In genomic region chr2:154440453-154440852, GRCm38 (mm10) we compare ENCODE assay signal across 19 mouse cellular contexts. TPM values are rescaled to one million over a fixed set of nuclear protein-coding genes. Genes with fewer than 3 reads are reported as not detected.
DNase-seq lines count a peak whose midpoint lies in the region; ATAC-seq and TF ChIP-seq lines count a peak whose summit lies in the region.
"Had no signal": no experiment of that assay in that cellular context is flagged by ENCODE, and none has a peak within 500 bp of the region (broad histone marks: within the 10 kb centered on the region; RNA-seq: fewer than 3 reads in every experiment).

No protein-coding gene starts in this region.

- H3K27ac ChIP-seq in gastrocnemius, adult 2 months, result peak overlapping the region; percentile 62
- peak overlapping the region; percentile 76 for H3K27ac ChIP-seq in heart, embryonic 13.5 days (replicated peaks)
- H3K27ac ChIP-seq in heart, postnatal 0 days (ENCODE audit: low read depth), result peak overlapping the region; percentile 64
- H3K27ac ChIP-seq: forebrain, embryonic 13.5 days; hindbrain, embryonic 15.5 days had no signal

- TF ChIP-seq CTCF in gastrocnemius, adult 2 months (IDR thresholded peaks at IDR 0.05), result no peak
- TF ChIP-seq CTCF in heart, postnatal 0 days (IDR thresholded peaks at IDR 0.05; ENCODE audit: low read depth), result no peak

- no peak overlapping the region for H3K4me3 ChIP-seq in gastrocnemius, adult 2 months
- no peak overlapping the region for H3K4me3 ChIP-seq in heart, embryonic 13.5 days
- no peak overlapping the region for H3K4me3 ChIP-seq in heart, postnatal 0 days (ENCODE audit: low read depth, low read length)
- H3K4me3 ChIP-seq: forebrain, embryonic 13.5 days; hindbrain, embryonic 15.5 days had no signal

- H3K4me1 ChIP-seq in heart, embryonic 13.5 days, result peaks cover 35% of the 10 kb centered on the region
- peaks cover 25% of the 10 kb centered on the region for H3K4me1 ChIP-seq in heart, postnatal 0 days (ENCODE audit: control insufficient read depth, insufficient read depth)

- peak overlapping the region; percentile 32 for H3K4me2 ChIP-seq in heart, embryonic 13.5 days
- no peak overlapping the region for H3K4me2 ChIP-seq in heart, postnatal 0 days (ENCODE audit: low read depth, low read length)
- H3K4me2 ChIP-seq: forebrain, embryonic 13.5 days; hindbrain, embryonic 15.5 days had no signal

- intact Hi-C loops in gastrocnemius, adult 2 months (cut with DNase I), result no loop called here
- intact Hi-C loops in gastrocnemius, postnatal 14 days (cut with DNase I; ENCODE audit: low total_unique reads), result no loop called here
- intact Hi-C loops in heart, postnatal 25 days (cut with DNase I), result loop anchor here (5.0 kb wide), 1 partner anchor 52 kb away; no protein-coding TSS in a partner anchor

- ATAC-seq in heart, embryonic 13.5 days (ENCODE audit: extremely low read depth, insufficient number of reproducible peaks, low FRiP score, low TSS enrichment), result no peak
- ATAC-seq in heart, postnatal 0 days (ENCODE audit: insufficient read depth, low read depth), result no peak
- ATAC-seq: activated CD4-positive, CD25-positive, alpha-beta regulatory T cell, adult 4 months; forebrain, embryonic 13.5 days; forebrain, postnatal 0 days; intestine, embryonic 16.5 days; Patski had no signal

- DNase-seq in gastrocnemius, adult 2 months, result no peak
- DNase-seq in gastrocnemius, postnatal 14 days, result no peak
- no peak for DNase-seq in heart, adult 11 months
- no peak for DNase-seq in heart, postnatal 0 days (ENCODE audit: low spot score)
- DNase-seq in heart, postnatal 25 days (ENCODE audit: low spot score), result no peak
- no peak for DNase-seq in testis, postnatal 10 days (ENCODE audit: low spot score)
- DNase-seq: adrenal gland, postnatal 14 days; cerebellum, adult 11-12 months; cerebellum, adult 9-10 months; cerebellum, postnatal 25 days; forebrain, postnatal 0 days; gastrocnemius, postnatal 36 days; kidney, adult 2 months had no signal

- no peaks in the 10 kb centered on the region for H3K9me3 ChIP-seq in heart, embryonic 13.5 days
- H3K9me3 ChIP-seq in heart, postnatal 0 days (replicated peaks; ENCODE audit: control insufficient read depth, low read length), result no peaks in the 10 kb centered on the region
- H3K9me3 ChIP-seq: hindbrain, embryonic 15.5 days had no signal

- TF ChIP-seq EP300 in heart, postnatal 0 days (IDR thresholded peaks at IDR 0.05; ENCODE audit: low read depth), result no peak

- no peaks in the 10 kb centered on the region for H3K27me3 ChIP-seq in heart, embryonic 13.5 days (replicated peaks)
- H3K27me3 ChIP-seq in heart, postnatal 0 days (ENCODE audit: control insufficient read depth, insufficient read depth, low read length), result no peaks in the 10 kb centered on the region
- H3K27me3 ChIP-seq: forebrain, embryonic 13.5 days; hindbrain, embryonic 15.5 days; Patski had no signal

- peaks cover 15% of the 10 kb centered on the region for H3K36me3 ChIP-seq in heart, embryonic 13.5 days
- no peaks in the 10 kb centered on the region for H3K36me3 ChIP-seq in heart, postnatal 0 days (replicated peaks; ENCODE audit: control insufficient read depth, insufficient read depth, low read length)

- H3K9ac ChIP-seq in heart, embryonic 13.5 days, result peak overlapping the region; percentile 52; the same call in 1 of the 2 replicates
- H3K9ac ChIP-seq in heart, postnatal 0 days (replicated peaks; ENCODE audit: low read depth, low read length), result 0 out of 2 replicates have a peak overlapping the region, but pooled peaks have one; percentile 25
- H3K9ac ChIP-seq: forebrain, embryonic 13.5 days; forebrain, postnatal 0 days; hindbrain, embryonic 15.5 days had no signal

RNA-seq across cellular contexts. Expression of gene Cbfa2t2, which starts 4.2 kb away (rescaled TPM):
- total RNA-seq in gastrocnemius, adult 2 months (2021), result 10 to 100 TPM; 13.4 to 17.9 TPM
- total RNA-seq in gastrocnemius, postnatal 14 days (2021), result 10 to 100 TPM; 12.2 to 15.7 TPM
- 28.3 and 29.2 TPM in 2 replicates for polyA plus RNA-seq in heart, embryonic 13.5 days (2015; fragmentation: Nextera tagmentation; extraction: Ambion mirVana)
- 28.0 and 45.1 TPM in 2 replicates for total RNA-seq in heart, postnatal 0 days (2014; rRNA removed; ENCODE audit: low replicate concordance)
- polyA plus RNA-seq in heart, postnatal 0 days (2015; fragmentation: Nextera tagmentation; extraction: Ambion mirVana), result 18.1 and 18.2 TPM in 2 replicates
- total RNA-seq in heart, postnatal 25 days (2021), result 10 to 100 TPM; 14.3 to 18.4 TPM

RNA-seq across cellular contexts. Expression of gene Snta1, which starts 32.6 kb away (rescaled TPM):
- total RNA-seq in gastrocnemius, adult 2 months (2021), result 100 to 1,000 TPM; 245 to 247 TPM
- 100 to 1,000 TPM; 146 to 210 TPM for total RNA-seq in gastrocnemius, postnatal 14 days (2021)
- 38.0 and 41.5 TPM in 2 replicates for polyA plus RNA-seq in heart, embryonic 13.5 days (2015; fragmentation: Nextera tagmentation; extraction: Ambion mirVana)
- total RNA-seq in heart, postnatal 0 days (2014; rRNA removed; ENCODE audit: low replicate concordance), result 139 and 158 TPM in 2 replicates
- polyA plus RNA-seq in heart, postnatal 0 days (2015; fragmentation: Nextera tagmentation; extraction: Ambion mirVana), result 66.9 and 67.8 TPM in 2 replicates
- total RNA-seq in heart, postnatal 25 days (2021), result 10 to 100 TPM; 88.8 to 90.4 TPM
- polyA plus RNA-seq: activated CD4-positive, CD25-positive, alpha-beta regulatory T cell, adult 4 months had no signal
